Mouse (Mus musculus): ENCODE measurements around the gene Olfr49.

Gene Olfr49

DNA sequence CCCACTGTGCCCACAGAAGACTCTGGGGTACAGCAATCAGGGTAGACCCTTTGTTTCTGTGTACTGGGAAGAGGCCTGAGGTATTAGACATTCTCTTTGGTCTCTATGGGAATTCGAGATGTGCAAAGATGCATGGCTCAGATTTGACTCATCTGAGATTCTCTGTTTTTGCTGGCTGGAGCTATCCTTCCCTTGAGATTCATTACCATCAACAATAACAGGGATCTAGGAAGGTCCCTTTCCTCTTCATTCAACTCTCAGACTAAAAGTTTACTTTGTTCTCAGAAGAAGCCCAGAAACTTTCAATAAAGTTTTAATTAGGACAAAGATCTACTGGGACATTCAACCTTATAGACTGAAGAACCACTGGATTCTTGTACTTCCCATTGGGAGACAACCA is at the start of gene Olfr49:
Gene Olfr49, minus strand, starts transcription at position 101 of the 400 bp plus-strand sequence.
- no peak for DNase-seq (ENCODE audit: low read depth)

DNA sequence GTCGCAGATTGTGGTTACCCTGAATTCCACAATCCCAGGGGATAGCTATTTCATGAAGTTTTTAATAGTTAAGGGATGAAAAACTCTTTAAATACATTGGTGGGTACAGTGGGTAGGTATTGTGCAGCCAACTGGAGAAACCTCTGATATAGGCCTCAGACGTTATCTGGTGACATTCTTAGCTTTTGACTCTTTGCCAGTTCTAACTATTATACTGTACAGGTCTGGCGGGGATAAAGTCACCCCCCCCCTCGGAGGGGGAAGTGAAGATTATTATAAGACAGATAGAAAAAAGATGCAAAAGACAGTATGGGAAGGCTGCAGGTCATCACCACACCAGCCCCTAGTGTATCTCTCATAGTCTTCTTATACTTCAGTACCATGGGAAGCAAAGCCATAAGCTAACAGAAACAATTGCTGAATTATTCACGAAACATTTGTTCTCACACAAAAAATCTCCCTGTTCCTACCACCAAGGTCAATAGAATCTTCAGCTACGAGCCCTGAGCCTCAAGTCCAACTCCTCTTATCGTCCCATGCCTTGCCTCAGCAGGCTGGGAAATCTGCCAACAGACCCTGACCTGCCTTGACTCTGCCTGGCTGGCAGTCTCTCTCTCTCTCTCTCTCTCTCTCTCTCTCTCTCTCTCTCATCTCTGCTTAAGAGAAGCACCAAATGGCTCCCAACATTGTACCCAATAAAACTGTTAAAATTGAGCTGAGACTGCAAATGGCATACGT is 48.9 kb upstream of the Olfr49 start:
- DNase-seq (ENCODE audit: low read depth): no peak

DNA sequence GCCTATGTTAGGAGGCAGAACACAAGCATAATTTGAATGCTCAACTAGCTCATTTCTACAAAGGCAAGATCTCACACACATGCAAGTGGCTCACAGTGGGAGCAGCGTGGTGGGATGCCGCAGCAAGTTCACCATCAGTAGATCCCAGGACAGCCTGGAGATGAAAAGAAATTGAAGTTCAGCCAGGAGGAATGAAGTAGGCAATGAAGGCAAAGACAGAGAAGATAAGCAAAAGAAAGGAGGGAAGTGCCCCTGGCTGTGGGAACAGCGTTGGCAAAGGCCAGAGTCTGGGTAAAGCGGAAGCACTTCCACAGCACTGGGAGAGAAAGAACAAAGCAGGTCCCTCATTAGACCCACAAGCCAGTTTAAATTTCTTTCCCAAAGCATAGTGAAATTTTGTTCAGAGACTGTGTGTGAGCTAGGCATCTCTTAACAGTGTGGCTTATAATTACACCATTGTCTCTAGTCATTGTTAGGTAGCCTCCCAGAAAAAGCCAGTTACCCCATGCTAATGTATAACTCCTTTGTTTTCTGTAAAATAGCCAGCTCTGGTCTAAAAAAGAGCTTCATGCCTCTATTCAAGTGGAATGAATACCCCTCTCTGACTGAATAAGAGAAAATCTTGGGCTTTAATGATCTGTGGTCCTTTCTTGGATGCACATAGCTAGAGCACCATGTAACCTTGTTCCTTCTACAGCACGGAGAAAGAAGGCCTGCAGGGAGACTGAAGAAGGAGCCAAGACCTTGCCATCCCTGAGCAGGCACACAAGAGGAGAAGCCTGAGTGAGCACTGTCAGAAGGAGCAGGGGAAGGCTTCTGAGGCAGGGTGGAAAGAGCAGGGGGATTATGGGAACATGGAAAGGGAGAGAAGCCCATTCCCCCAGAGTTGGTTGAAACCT is 47.7 kb upstream of the Olfr49 start:
- no peak for DNase-seq (ENCODE audit: low read depth)

DNA sequence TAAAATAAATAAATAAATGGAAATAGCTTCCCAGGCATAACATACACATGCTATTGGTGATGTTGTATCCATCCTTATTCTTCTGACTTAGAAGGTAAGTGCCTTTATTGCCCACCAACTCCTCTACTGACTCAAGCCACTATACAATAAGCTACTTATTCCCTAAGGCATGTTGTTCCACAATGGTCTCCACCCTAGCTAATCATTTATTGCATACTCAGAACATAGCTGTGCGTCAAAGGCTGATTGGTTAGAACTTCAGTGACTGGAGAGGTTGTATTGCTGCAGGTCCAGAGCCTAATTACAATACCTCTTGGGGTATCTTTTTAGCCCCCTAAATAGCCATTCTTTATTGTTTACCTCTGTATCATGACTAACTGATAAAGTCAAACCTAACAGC is 46.4 kb upstream of the Olfr49 start:
- no peak for DNase-seq (ENCODE audit: low read depth)

- no peak for DNase-seq (ENCODE audit: low read depth)
These were observed 44.5 kb upstream of the Olfr49 start for GRCm38 (mm10) chr14:54329201-54329600.

GRCm38 (mm10) chr14:54328548-54328947 is 43.8 kb upstream of the Olfr49 start:
- no peak for DNase-seq (ENCODE audit: low read depth)

GRCm38 (mm10) chr14:54324486-54324885 is 39.7 kb upstream of the Olfr49 start:
- no peak for DNase-seq (ENCODE audit: low read depth)

DNA sequence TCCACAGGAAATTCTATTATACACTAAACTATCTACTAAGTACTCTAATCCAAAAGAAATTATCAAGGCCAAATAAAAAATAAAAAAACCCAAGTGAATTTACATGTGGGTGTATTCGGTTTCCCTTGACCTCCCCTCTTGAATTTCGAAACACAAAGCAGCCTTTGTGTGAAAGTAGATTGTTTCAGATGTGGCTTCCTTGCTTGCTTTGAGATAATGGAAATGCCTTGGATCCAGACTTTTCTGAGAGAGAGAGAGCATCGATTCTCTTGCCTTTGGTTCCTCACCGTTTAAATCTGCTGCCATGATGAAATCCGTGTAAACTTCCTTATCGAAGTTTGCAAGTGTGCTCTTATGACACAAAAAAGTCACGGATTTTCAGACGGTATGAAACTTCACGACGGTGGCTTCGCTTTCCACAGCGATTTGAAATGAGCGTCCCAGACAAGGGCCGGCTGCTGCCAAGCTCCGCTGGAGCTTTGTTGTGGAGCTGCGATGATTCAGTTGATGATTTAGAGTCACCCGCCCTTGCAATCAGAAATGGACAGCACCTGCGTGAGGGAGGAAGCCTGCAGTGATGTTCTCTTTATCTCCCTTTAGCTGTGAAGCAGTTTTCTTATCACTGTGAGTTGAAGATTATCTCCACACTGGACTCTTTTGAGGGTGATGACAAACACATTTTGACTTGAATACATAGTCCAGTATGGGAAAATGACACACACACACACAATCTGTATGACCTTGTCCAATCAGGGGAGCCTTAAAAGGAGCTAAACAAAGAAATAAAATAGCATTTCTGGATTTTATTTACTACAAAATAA is 37.0 kb upstream of the Olfr49 start:
- DNase-seq (ENCODE audit: low read depth): no peak

DNA sequence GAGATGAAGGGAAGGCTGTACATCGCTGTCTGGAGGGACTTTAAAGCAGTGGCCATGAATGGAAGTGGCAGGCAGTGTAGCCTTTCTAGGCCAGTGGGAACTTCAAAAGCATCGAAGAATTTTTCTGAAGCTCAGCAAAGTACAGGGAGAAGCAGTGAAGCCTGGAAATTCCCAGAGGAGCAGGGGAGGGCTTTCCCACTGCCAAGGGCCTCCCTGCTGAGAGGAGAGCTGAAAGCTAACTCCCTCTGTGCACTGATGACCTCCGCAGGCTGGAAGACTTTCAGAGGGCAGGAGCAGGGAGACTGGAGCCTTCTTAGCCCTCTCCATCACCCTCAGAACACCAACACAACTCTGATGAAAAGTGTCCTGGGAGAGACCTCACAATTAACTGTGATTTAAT is 27.0 kb upstream of the Olfr49 start:
- DNase-seq (ENCODE audit: low read depth): no peak

- DNase-seq (ENCODE audit: low read depth): no peak
These were observed 15.9 kb upstream of the Olfr49 start for GRCm38 (mm10) chr14:54300676-54301075.

- DNase-seq (ENCODE audit: low read depth): no peak
These were observed 15.4 kb upstream of the Olfr49 start for GRCm38 (mm10) chr14:54300136-54300535.

DNA sequence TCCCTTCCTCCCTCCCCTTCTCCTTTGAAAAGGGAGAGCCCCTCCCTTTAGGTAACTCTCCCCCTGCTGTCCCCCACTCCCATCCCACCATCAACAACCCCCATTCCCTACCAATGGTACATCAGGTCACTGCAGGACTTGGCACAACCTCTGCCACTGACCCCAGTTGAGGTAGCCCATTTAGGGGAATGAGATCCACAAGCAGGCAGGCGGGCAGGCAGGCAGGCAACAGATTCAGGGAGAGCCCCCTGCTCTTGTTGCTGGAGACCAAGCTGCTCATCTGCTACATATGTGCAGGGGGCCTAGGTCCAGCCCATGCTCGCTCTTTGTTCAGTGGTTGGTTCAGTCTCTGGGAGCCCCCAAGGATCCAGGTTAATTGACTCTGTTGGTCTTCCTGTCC is 8.3 kb downstream of the Olfr49 start:
- DNase-seq (ENCODE audit: low read depth): no peak

- no peak for DNase-seq (ENCODE audit: low read depth)
These were observed 12.0 kb downstream of the Olfr49 start for GRCm38 (mm10) chr14:54272696-54273095.

- no peak for DNase-seq (ENCODE audit: low read depth)
These were observed 12.6 kb downstream of the Olfr49 start for GRCm38 (mm10) chr14:54271976-54272606.

GRCm38 (mm10) chr14:54270413-54270812 is 14.3 kb downstream of the Olfr49 start:
- no peak for DNase-seq (ENCODE audit: low read depth)

- DNase-seq (ENCODE audit: low read depth): no peak
These were observed 15.2 kb downstream of the Olfr49 start for GRCm38 (mm10) chr14:54269566-54269965.

- DNase-seq (ENCODE audit: low read depth): no peak
These were observed 16.8 kb downstream of the Olfr49 start for GRCm38 (mm10) chr14:54267966-54268365.

DNA sequence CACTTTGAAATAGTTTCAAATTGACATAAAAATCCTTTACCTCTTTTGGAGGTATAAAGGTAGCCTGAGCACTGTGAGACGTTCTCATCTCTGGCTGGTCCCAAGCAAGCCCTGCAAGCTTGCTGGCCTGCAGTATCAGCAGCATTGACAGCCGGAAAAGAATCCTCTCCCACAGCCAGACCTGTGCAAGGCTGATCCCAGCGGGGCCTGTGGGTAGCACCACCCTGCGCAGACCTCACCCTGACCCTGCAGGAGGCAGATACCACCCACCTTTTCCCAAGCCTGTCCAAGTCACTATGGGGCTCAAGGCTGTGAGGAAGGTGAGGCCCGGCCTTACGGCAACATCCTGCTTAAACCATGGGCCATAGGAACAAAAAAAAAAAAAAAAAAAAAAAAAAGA is 18.8 kb downstream of the Olfr49 start:
- DNase-seq (ENCODE audit: low read depth): no peak

DNA sequence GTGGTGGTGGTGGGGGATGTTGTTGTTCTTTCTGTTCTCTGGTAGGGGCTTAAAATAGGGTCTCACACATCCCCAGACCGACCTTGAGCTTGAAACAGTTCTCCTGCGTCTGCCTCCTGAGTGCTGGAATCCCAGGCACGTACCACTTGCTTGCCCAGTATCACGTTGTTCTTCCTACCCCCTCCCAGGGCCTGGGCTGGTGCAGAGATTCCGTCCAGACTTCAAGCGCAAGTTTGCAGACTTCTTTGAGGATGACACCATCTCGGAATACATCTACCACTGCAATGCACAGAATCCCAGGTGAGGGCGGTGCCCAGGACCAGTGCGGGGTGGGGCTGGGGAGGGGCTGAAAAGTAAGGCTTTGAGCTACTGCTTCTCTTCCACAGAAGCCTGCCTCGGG is 19.6 kb downstream of the Olfr49 start:
- DNase-seq (ENCODE audit: low read depth): no peak

DNA sequence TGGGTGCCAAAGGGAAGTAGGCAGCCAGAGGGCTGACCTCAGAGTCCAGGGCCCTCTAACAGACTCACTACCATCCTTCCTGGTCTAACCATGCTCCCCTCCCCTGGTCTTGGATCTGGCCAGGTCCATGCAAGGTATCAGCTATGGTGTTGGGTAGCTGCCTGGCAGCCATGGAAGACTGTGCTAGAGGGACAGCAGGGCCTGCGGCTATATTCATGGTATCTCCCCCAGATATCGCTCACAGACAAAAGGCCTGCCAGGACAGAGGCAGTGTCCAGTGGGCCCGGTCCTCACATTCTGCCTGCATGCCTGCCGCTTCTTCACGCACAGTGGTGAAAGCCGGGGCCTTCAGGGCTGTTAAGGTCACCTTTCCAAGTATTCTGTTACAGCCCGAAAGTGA is 20.5 kb downstream of the Olfr49 start:
- DNase-seq (ENCODE audit: low read depth): no peak

GRCm38 (mm10) chr14:54263099-54263498 is 21.6 kb downstream of the Olfr49 start:
- DNase-seq (ENCODE audit: low read depth): no peak

DNA sequence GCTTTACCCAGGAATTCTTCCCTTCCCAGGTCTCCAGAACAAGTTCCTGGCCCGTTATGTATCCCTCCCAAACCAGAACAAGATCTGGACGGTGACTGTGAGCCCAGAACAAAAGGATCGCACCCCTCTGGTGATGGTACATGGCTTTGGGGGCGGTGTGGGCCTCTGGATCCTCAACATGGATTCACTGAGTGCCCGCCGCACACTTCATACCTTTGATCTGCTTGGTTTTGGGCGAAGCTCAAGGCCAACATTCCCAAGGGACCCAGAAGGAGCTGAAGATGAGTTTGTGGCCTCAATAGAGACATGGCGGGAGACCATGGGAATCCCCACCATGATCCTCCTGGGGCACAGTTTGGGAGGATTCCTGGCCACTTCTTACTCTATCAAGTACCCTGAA is 22.1 kb downstream of the Olfr49 start:
- no peak for DNase-seq (ENCODE audit: low read depth)
